Mouse (Mus musculus) thymus, adult 2 months (tissue): ENCODE results near the gene Rsph10b. TPM values are rescaled to one million over a fixed set of nuclear protein-coding genes. Genes with fewer than 3 reads are reported as not detected.
A peak's percentile ranks its signal among the peaks of the same experiment; 100 is the strongest.
"Not testable (repeated sequence)": the region's sequence is repeated elsewhere in the genome, so short reads cannot be mapped to it uniquely, and the experiment has no call there.

Experiments
- DNase-seq: peaks from one replicate; pipeline ENCODE4 v3.0.0; 2021
- H3K27ac ChIP-seq: fragments of 200-500 bp; 2 replicates; pipeline ENCODE4 v1.5.1; 2012; ENCODE audit warnings: low read length, control low read depth; ENCODE audit not compliant: control insufficient read depth, insufficient read depth
- H3K27me3 ChIP-seq: fragments of 200-500 bp; 2 replicates; pipeline ENCODE4 v1.6.1; 2012; ENCODE audit warnings: mild to moderate bottlenecking, low read length, moderate library complexity, mixed read lengths; ENCODE audit not compliant: control insufficient read depth, insufficient read depth
- H3K36me3 ChIP-seq: fragments of 200-500 bp; 2 replicates; pipeline ENCODE4 v1.6.1; 2012; ENCODE audit warnings: mild to moderate bottlenecking, low read length, moderate library complexity; ENCODE audit not compliant: control insufficient read depth, insufficient read depth
- H3K4me1 ChIP-seq: fragments of 200-500 bp; replicated peaks from 2 replicates; pipeline ENCODE4 v1.6.1; 2012; ENCODE audit warnings: low read length; ENCODE audit not compliant: control insufficient read depth, insufficient read depth
- H3K4me3 ChIP-seq: fragments of 200-500 bp; 2 replicates; pipeline ENCODE4 v1.5.1; 2012; ENCODE audit warnings: mild to moderate bottlenecking, low read length, control low read depth, moderate library complexity; ENCODE audit not compliant: control insufficient read depth, insufficient read depth
- CTCF ChIP-seq: fragments of 200-500 bp; IDR thresholded peaks from 2 replicates; pipeline ENCODE4 v1.5.1; 2012; ENCODE audit warnings: mild to moderate bottlenecking, control low read depth, low read length, moderate library complexity, borderline replicate concordance; ENCODE audit not compliant: control insufficient read depth, poor library complexity, insufficient read depth; ENCODE audit errors: extremely low read depth
- POLR2A ChIP-seq: fragments of 200-500 bp; IDR thresholded peaks from 2 replicates; pipeline ENCODE4 v1.6.1; 2012; ENCODE audit warnings: mild to moderate bottlenecking, low read length, control low read depth, moderate library complexity; ENCODE audit not compliant: control insufficient read depth, poor library complexity, insufficient read depth; ENCODE audit errors: extremely low read depth
- WGBS: fragments of 180-500 bp; shearing (Covaris S2); methylation state at CpG from one replicate; pipeline ENCODE4 v1.1.7; 2018; 5-methylcytosine and 5-hydroxymethylcytosine counted together
- polyA plus RNA-seq: library from polyadenylated mRNA; depleted of rRNA; stranded (reverse); fragments of >200 nt; gene quantifications from 2 replicates; pipeline ENCODE4 v1.2.3, GENCODE M21; 2012

Gene Rsph10b
- polyA plus RNA-seq, 1 experiment = 0.54 TPM

- no peaks in the 10 kb centered on the region for H3K27me3 ChIP-seq
- no peak overlapping the region for H3K4me3 ChIP-seq
- WGBS = 91% methylated on average over 1 of the region's 1 CpGs
- no peaks in the 10 kb centered on the region for H3K4me1 ChIP-seq
- no peak for DNase-seq
- H3K36me3 ChIP-seq = peaks cover 61% of the 10 kb centered on the region
- TF ChIP-seq POLR2A (no peak), CTCF (no peak)
- no peak overlapping the region for H3K27ac ChIP-seq
These were observed 66.6 kb downstream of the Rsph10b start for GRCm38 (mm10) chr5:143999409-143999808.

- no peak for TF ChIP-seq POLR2A
- no peak for TF ChIP-seq CTCF
- H3K36me3 ChIP-seq = peaks cover 51% of the 10 kb centered on the region
- 71% methylated on average over 15 of the region's 15 CpGs for WGBS
These were observed 69.8 kb downstream of the Rsph10b start for GRCm38 (mm10) chr5:144002461-144003192.

GRCm38 (mm10) chr5:144013366-144014134 is 80.7 kb downstream of the Rsph10b start:
- not testable (repeated sequence) for H3K27me3 ChIP-seq, H3K27ac ChIP-seq, H3K4me3 ChIP-seq, DNase-seq, H3K4me1 ChIP-seq
- WGBS = 28% methylated on average over 13 of the region's 13 CpGs
- H3K36me3 ChIP-seq = peaks cover 37% of the 10 kb centered on the region

More at GRCm38 (mm10) chr5:144002461-144003192, 69.8 kb downstream of the Rsph10b start:
- Histone ChIP-seq H3K27me3 (no peaks in the 10 kb centered on the region), H3K4me3 (no peak overlapping the region), H3K27ac (no peak overlapping the region), H3K4me1 (no peaks in the 10 kb centered on the region)
- no peak for DNase-seq

GRCm38 (mm10) chr5:144014551-144015311 is 81.9 kb downstream of the Rsph10b start, which contains the start of gene Ccz1:
Gene Ccz1, minus strand, starts transcription at chr5:144014877.
- H3K36me3 ChIP-seq = peaks cover 25% of the 10 kb centered on the region
- DNase-seq = peak; percentile 77
- no peaks in the 10 kb centered on the region for H3K4me1 ChIP-seq
- H3K27me3 ChIP-seq = no peaks in the 10 kb centered on the region
- H3K4me3 ChIP-seq = peak within 1 kb of the TSS; percentile 100
- no peak within 1 kb of the TSS for H3K27ac ChIP-seq
- TF ChIP-seq CTCF (0 out of 2 replicates have a peak, but pooled peaks have one; percentile 26), POLR2A (peak; percentile 34; the same call in 1 of the 2 replicates)
- WGBS = 4% methylated on average over 47 of the region's 47 CpGs

- no peak for DNase-seq
- Histone ChIP-seq H3K27ac (no peak overlapping the region), H3K4me3 (no peak overlapping the region), H3K36me3 (peaks cover 22% of the 10 kb centered on the region), H3K4me1 (no peaks in the 10 kb centered on the region), H3K27me3 (no peaks in the 10 kb centered on the region)
- no peak for TF ChIP-seq POLR2A
- no peak for TF ChIP-seq CTCF
- 80% methylated on average over 3 of the region's 3 CpGs for WGBS
These were observed 82.4 kb downstream of the Rsph10b start for GRCm38 (mm10) chr5:144015312-144015650.

- H3K27ac ChIP-seq = no peak overlapping the region
- DNase-seq = no peak
- TF ChIP-seq POLR2A (no peak), CTCF (no peak)
- H3K4me3 ChIP-seq = no peak overlapping the region
- H3K27me3 ChIP-seq = no peaks in the 10 kb centered on the region
- peaks cover 17% of the 10 kb centered on the region for H3K36me3 ChIP-seq
- WGBS = 92% methylated on average over 9 of the region's 9 CpGs
- no peaks in the 10 kb centered on the region for H3K4me1 ChIP-seq
These were observed 83.0 kb downstream of the Rsph10b start for GRCm38 (mm10) chr5:144015845-144016244.
